ENCODE assay signal across 30 mouse cellular contexts in the genomic region with DNA sequence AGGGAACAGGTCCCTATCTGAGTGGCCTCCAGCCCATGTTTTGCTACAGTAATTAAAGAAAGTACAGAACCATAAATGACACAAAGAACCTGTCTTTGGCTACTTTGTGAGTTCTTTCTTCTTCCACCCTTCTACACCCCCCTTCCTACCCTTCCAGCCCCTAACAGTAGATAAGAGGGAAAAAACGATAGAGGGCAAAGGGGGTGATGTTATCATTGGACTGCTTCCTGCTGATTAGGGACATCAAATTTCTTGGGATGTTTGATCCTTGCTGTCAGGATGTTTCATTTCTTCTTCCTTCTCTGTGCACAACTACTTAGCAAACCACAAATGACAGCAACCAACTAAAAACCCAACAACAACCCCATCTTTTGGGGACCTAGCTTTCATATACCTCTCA.
"Had no signal": no experiment of that assay in that cellular context is flagged by ENCODE, and none has a peak within 500 bp of the region (broad histone marks: within the 10 kb centered on the region; RNA-seq: fewer than 3 reads in every experiment).

No protein-coding gene starts in this region.

- H3K27ac ChIP-seq: limb, embryonic 10.5 days; limb, embryonic 12.5 days; limb, embryonic 13.5 days; limb, embryonic 15.5 days; liver, embryonic 12.5 days; liver, embryonic 13.5 days; liver, embryonic 14.5 days; liver, embryonic 15.5 days; lung, embryonic 15.5 days; macrophage; midbrain, embryonic 10.5 days; midbrain, embryonic 12.5 days; midbrain, embryonic 13.5 days; midbrain, embryonic 15.5 days; neural tube, embryonic 12.5 days had no signal

- H3K4me1 ChIP-seq: limb, embryonic 15.5 days; liver, embryonic 15.5 days; lung, embryonic 15.5 days had no signal

- H3K9me3 ChIP-seq: limb, embryonic 10.5 days; limb, embryonic 12.5 days; limb, embryonic 13.5 days; limb, embryonic 15.5 days; liver, embryonic 12.5 days; liver, embryonic 13.5 days; liver, embryonic 15.5 days; lung, embryonic 15.5 days; midbrain, embryonic 13.5 days; midbrain, embryonic 15.5 days; neural tube, embryonic 12.5 days had no signal

- H3K27me3 ChIP-seq: liver, embryonic 13.5 days; liver, embryonic 15.5 days; lung, embryonic 15.5 days had no signal

- ATAC-seq: liver, embryonic 12.5 days; liver, postnatal 0 days; lung, postnatal 0 days; midbrain, embryonic 13.5 days; midbrain, embryonic 15.5 days; midbrain, embryonic 16.5 days had no signal

- H3K9ac ChIP-seq: limb, embryonic 12.5 days; limb, embryonic 13.5 days; limb, embryonic 15.5 days; liver, embryonic 12.5 days; liver, embryonic 13.5 days; liver, embryonic 14.5 days; liver, embryonic 15.5 days; liver, postnatal 0 days; lung, embryonic 14.5 days; lung, embryonic 15.5 days; midbrain, embryonic 12.5 days; midbrain, embryonic 13.5 days; midbrain, embryonic 15.5 days; neural tube, embryonic 12.5 days had no signal

- DNase-seq: left cerebral cortex, postnatal 4 days; liver; liver, embryonic 13.5 days; liver, postnatal 0 days; lung, adult 18-20 months; lung, adult 2 months; lung, embryonic 14.5 days; lung, postnatal 10 days; lung, postnatal 14 days; lung, postnatal 36 days; lung, postnatal 4 days; midbrain, embryonic 14.5 days had no signal

- H3K36me3 ChIP-seq: limb, embryonic 10.5 days; limb, embryonic 12.5 days; limb, embryonic 13.5 days; limb, embryonic 15.5 days; liver, embryonic 12.5 days; liver, embryonic 13.5 days; liver, embryonic 15.5 days; lung, embryonic 15.5 days; midbrain, embryonic 10.5 days; midbrain, embryonic 12.5 days; midbrain, embryonic 13.5 days; midbrain, embryonic 15.5 days; neural tube, embryonic 12.5 days had no signal

- H3K4me3 ChIP-seq: limb, embryonic 10.5 days; limb, embryonic 12.5 days; limb, embryonic 13.5 days; limb, embryonic 15.5 days; liver, embryonic 12.5 days; liver, embryonic 13.5 days; liver, embryonic 15.5 days; lung, embryonic 15.5 days; megakaryocyte, embryonic 14.5 days; midbrain, embryonic 10.5 days; midbrain, embryonic 12.5 days; midbrain, embryonic 13.5 days; midbrain, embryonic 15.5 days; myocyte; neural tube, embryonic 12.5 days had no signal
